Mouse (Mus musculus): ENCODE data around the gene Nradd. TPM values are rescaled to one million over a fixed set of nuclear protein-coding genes. Genes with fewer than 3 reads are reported as not detected.

Gene Nradd
- polyA plus RNA-seq (2017; shearing (Covaris generic)), result 1 to 10 TPM; 1.0 to 3.1 TPM

GRCm38 (mm10) chr9:110624361-110625166, at the start of gene Nradd:
TSS of gene Nradd (minus strand) at chr9:110624452.

GRCm38 (mm10) chr9:110656249-110657221, 32.3 kb upstream of the Nradd start, which contains the start of gene Ccdc12:
TSS of gene Ccdc12 (plus strand) at chr9:110656503.

GRCm38 (mm10) chr9:110653655-110654461, 29.6 kb upstream of the Nradd start, which contains the start of gene Nbeal2:
TSS of gene Nbeal2 (minus strand) at chr9:110654161.

Other genes starting within 250 kb of the Nradd start
- gene Ptpn23, start 216.2 kb downstream of the Nradd start, polyA plus RNA-seq (2017; shearing (Covaris generic)), result 1 to 10 TPM; 3.7 to 5.1 TPM
- gene Ngp, start 204.7 kb downstream of the Nradd start, polyA plus RNA-seq (2017; shearing (Covaris generic)), result under 1 TPM; 0.28 to 0.52 TPM
- 1 to 10 TPM; 6.8 to 8.0 TPM for gene Klhl18, start 147.8 kb downstream of the Nradd start, polyA plus RNA-seq (2017; shearing (Covaris generic))
- gene Kif9, start 147.5 kb downstream of the Nradd start, polyA plus RNA-seq (2017; shearing (Covaris generic)), result under 1 TPM; 0.27 to 0.38 TPM
- gene Setd2, start 91.9 kb downstream of the Nradd start, polyA plus RNA-seq (2017; shearing (Covaris generic)), result 10 to 100 TPM; 31.2 to 36.0 TPM
- 10 to 100 TPM; 26.7 to 84.1 TPM for gene Nbeal2, start 29.7 kb upstream of the Nradd start, polyA plus RNA-seq (2017; shearing (Covaris generic))
- 100 to 1,000 TPM; 302 to 304 TPM for gene Ccdc12, start 32.1 kb upstream of the Nradd start, polyA plus RNA-seq (2017; shearing (Covaris generic))
- gene Myl3, start 117.4 kb upstream of the Nradd start, polyA plus RNA-seq (2017; shearing (Covaris generic)), result not detected
- gene Pth1r, start 122.7 kb upstream of the Nradd start, polyA plus RNA-seq (2017; shearing (Covaris generic)), result under 1 TPM in 1 of 2 experiments, not detected in 1; 0.07 TPM
- gene Prss42, start 173.7 kb upstream of the Nradd start, polyA plus RNA-seq (2017; shearing (Covaris generic)), result not detected
- gene Prss44, start 189.5 kb upstream of the Nradd start, polyA plus RNA-seq (2017; shearing (Covaris generic)), result not detected
- under 1 TPM in 1 of 2 experiments, not detected in 1; 0.10 TPM for gene Prss43, start 202.2 kb upstream of the Nradd start, polyA plus RNA-seq (2017; shearing (Covaris generic))
- gene Prss45, start 210.1 kb upstream of the Nradd start, polyA plus RNA-seq (2017; shearing (Covaris generic)), result under 1 TPM in 1 of 2 experiments, not detected in 1; 0.20 TPM
- not detected for gene Prss46, start 220.1 kb upstream of the Nradd start, polyA plus RNA-seq (2017; shearing (Covaris generic))
- under 1 TPM in 1 of 2 experiments, not detected in 1; 0.77 TPM for gene Prss50, start 233.5 kb upstream of the Nradd start, polyA plus RNA-seq (2017; shearing (Covaris generic))

Data from activated CD4-positive, CD25-positive, alpha-beta regulatory T cell (primary cell).